Mouse (Mus musculus): ENCODE measurements at regions not wholly inside any gene's neighbourhood (a gene's known extent, or its start where the extent isn't known, plus 50 kb on each side); places are given as distances from the start of the nearest gene placed in this dataset.

- no peak overlapping the region for H3ac ChIP-seq (ENCODE audit: control insufficient read depth, insufficient read length)
- H3K36me3 ChIP-seq (ENCODE audit: control insufficient read depth, insufficient read depth), result no peaks in the 10 kb centered on the region
- no peak overlapping the region for H3K4me3 ChIP-seq
- no peak overlapping the region for H3K4me2 ChIP-seq (ENCODE audit: low read depth)
- TF ChIP-seq MAX (IDR thresholded peaks at IDR 0.05; ENCODE audit: low read depth) (no peak), E2F4 (IDR thresholded peaks at IDR 0.05; ENCODE audit: insufficient read depth) (no peak)
- H3K79me2 ChIP-seq (ENCODE audit: control insufficient read depth, insufficient read depth), result no peaks in the 10 kb centered on the region
- no peaks in the 10 kb centered on the region for H3K27me3 ChIP-seq (ENCODE audit: control insufficient read depth, insufficient read depth, insufficient read length)
Measured at GRCm38 (mm10) chr10:101544203-101544602, 137.1 kb upstream of the Mgat4c start.

DNA sequence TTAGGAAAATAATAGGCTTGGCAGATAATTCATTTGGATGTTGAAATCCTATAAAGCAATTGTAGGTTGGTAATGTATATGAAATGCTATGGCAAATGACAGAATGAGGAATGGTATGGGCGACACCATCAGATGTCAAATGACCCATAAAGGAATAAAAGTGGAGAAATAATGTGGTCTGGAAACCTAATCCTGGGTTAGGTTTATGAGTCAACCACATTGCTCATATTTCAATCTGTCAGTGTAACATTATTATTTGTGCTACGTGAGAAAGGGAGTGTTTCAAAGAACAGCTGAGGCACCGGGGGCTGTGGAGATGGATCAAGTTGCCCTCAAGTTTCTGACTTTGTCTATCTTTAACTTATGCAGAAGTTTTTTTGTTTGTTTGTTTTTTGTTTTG lies 130.6 kb upstream of the Mgat4c start:
- H3ac ChIP-seq (ENCODE audit: control insufficient read depth, insufficient read length), result no peak overlapping the region
- H3K27me3 ChIP-seq (ENCODE audit: control insufficient read depth, insufficient read depth, insufficient read length), result no peaks in the 10 kb centered on the region
- H3K79me2 ChIP-seq (ENCODE audit: control insufficient read depth, insufficient read depth), result no peaks in the 10 kb centered on the region
- no peak overlapping the region for H3K4me3 ChIP-seq
- H3K36me3 ChIP-seq (ENCODE audit: control insufficient read depth, insufficient read depth), result no peaks in the 10 kb centered on the region
- TF ChIP-seq MAX (IDR thresholded peaks at IDR 0.05; ENCODE audit: low read depth), result no peak
- TF ChIP-seq E2F4 (IDR thresholded peaks at IDR 0.05; ENCODE audit: insufficient read depth), result no peak
- no peak for TF ChIP-seq REST (IDR thresholded peaks at IDR 0.05; ENCODE audit: insufficient read depth, insufficient read length)
- no peak for TF ChIP-seq TCF12 (IDR thresholded peaks at IDR 0.05; ENCODE audit: insufficient read depth, poor library complexity, severe bottlenecking)
- peak in 1 of 3 experiments; percentile 31 for TF ChIP-seq MYOD1 (IDR thresholded peaks at IDR 0.05; ENCODE audit: control insufficient read depth in 1 of 3, insufficient read length in 2 of 3, low read depth in 2 of 3)
- TF ChIP-seq POLR2A (IDR thresholded peaks at IDR 0.05; ENCODE audit: insufficient read length, low read depth), result no peak
- peak overlapping the region; percentile 28 for H3K4me2 ChIP-seq (ENCODE audit: low read depth)

All from myocyte (in vitro differentiated cells).